Mouse (Mus musculus): Measurements from ENCODE around the gene Ranbp2. TPM values are rescaled to one million over a fixed set of nuclear protein-coding genes. Genes with fewer than 3 reads are reported as not detected.

Gene Ranbp2
- polyA plus RNA-seq, 1 experiment from 2014 or later: 14.1 TPM

DNA sequence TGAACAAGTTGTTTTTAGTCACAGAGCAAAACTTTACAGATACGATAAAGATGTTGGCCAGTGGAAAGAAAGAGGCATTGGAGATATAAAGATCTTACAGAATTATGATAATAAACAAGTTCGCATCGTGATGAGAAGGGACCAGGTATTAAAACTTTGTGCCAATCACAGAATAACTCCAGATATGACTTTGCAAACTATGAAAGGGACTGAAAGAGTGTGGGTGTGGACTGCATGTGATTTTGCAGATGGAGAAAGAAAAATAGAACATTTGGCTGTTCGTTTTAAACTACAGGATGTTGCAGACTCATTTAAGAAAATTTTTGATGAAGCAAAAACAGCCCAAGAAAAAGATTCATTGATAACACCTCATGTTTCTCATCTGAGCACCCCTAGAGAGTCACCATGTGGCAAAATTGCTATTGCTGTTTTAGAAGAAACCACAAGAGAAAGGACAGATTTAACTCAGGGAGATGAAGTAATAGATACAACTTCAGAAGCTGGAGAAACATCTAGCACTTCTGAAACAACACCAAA lies 33.3 kb downstream of the Ranbp2 start:
- Histone ChIP-seq H3K4me3 (ENCODE audit: low read length) (no peak overlapping the region), H3K9ac (ENCODE audit: low read depth, low read length) (no peak overlapping the region), H3K36me3 (ENCODE audit: control insufficient read depth, insufficient read depth, low read length) (peaks cover 42% of the 10 kb centered on the region), H3K4me1 (ENCODE audit: control insufficient read depth, insufficient read depth, low read depth, low read length) (no peaks in the 10 kb centered on the region), H3K27me3 (replicated peaks; ENCODE audit: control insufficient read depth, insufficient read depth, low read length) (no peaks in the 10 kb centered on the region), H3K27ac (ENCODE audit: low read depth, low read length) (no peak overlapping the region), H3K4me2 (ENCODE audit: low read length) (no peak overlapping the region), H3K9me3 (ENCODE audit: control insufficient read depth, low read length) (no peaks in the 10 kb centered on the region)
- WGBS: 97% methylated on average over 4 of the region's 4 CpGs
- no peak for ATAC-seq

GRCm38 (mm10) chr10:58491031-58491430 lies 44.3 kb downstream of the Ranbp2 start:
- Histone ChIP-seq H3K4me3 (ENCODE audit: low read length) (no peak overlapping the region), H3K36me3 (ENCODE audit: control insufficient read depth, insufficient read depth, low read length) (peaks cover 27% of the 10 kb centered on the region), H3K9me3 (ENCODE audit: control insufficient read depth, low read length) (no peaks in the 10 kb centered on the region), H3K27ac (ENCODE audit: low read depth, low read length) (no peak overlapping the region), H3K4me2 (ENCODE audit: low read length) (no peak overlapping the region), H3K9ac (ENCODE audit: low read depth, low read length) (no peak overlapping the region), H3K27me3 (replicated peaks; ENCODE audit: control insufficient read depth, insufficient read depth, low read length) (no peaks in the 10 kb centered on the region), H3K4me1 (ENCODE audit: control insufficient read depth, insufficient read depth, low read depth, low read length) (no peaks in the 10 kb centered on the region)
- whole genome bisulfite sequencing: 96% methylated on average over 5 of the region's 5 CpGs
- ATAC-seq: no peak

GRCm38 (mm10) chr10:58495637-58496036 lies 48.9 kb downstream of the Ranbp2 start:
- WGBS: 92% methylated on average over 2 of the region's 2 CpGs
- H3K36me3 ChIP-seq (ENCODE audit: control insufficient read depth, insufficient read depth, low read length): peaks cover 23% of the 10 kb centered on the region
- ATAC-seq: no peak
- H3K9me3 ChIP-seq (ENCODE audit: control insufficient read depth, low read length): no peaks in the 10 kb centered on the region
- no peak overlapping the region for H3K27ac ChIP-seq (ENCODE audit: low read depth, low read length)
- no peaks in the 10 kb centered on the region for H3K27me3 ChIP-seq (replicated peaks; ENCODE audit: control insufficient read depth, insufficient read depth, low read length)
- no peak overlapping the region for H3K9ac ChIP-seq (ENCODE audit: low read depth, low read length)
- H3K4me2 ChIP-seq (ENCODE audit: low read length): no peak overlapping the region
- no peak overlapping the region for H3K4me3 ChIP-seq (ENCODE audit: low read length)
- 0 out of 2 replicates have a peak, but pooled peaks cover 2% of the 10 kb centered on the region for H3K4me1 ChIP-seq (ENCODE audit: control insufficient read depth, insufficient read depth, low read depth, low read length)

DNA sequence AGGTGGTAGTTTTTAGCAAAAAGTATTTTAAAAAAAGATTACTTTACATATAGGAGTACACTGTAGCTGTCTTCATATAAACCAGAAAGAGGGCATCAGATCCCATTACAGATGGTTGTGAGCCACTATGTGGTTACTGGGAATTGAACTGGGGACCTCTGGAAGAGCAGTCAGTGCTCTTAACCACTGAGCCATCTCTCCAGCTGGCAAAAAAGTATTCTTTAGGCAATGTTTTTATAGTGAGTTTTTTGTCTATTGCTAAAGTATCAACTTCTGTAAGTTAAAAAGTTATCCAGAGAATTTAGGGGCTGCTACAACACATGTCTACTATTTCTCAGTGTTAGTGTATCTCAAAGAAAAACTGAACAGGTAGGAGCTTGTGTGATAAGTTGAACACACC lies 50.0 kb downstream of the Ranbp2 start:
- Histone ChIP-seq H3K27me3 (replicated peaks; ENCODE audit: control insufficient read depth, insufficient read depth, low read length) (no peaks in the 10 kb centered on the region), H3K4me1 (ENCODE audit: control insufficient read depth, insufficient read depth, low read depth, low read length) (0 out of 2 replicates have a peak, but pooled peaks cover 2% of the 10 kb centered on the region), H3K27ac (ENCODE audit: low read depth, low read length) (no peak overlapping the region), H3K9ac (ENCODE audit: low read depth, low read length) (no peak overlapping the region), H3K4me3 (ENCODE audit: low read length) (no peak overlapping the region), H3K4me2 (ENCODE audit: low read length) (peak overlapping the region; percentile 71; the same call in 1 of the 2 replicates), H3K36me3 (ENCODE audit: control insufficient read depth, insufficient read depth, low read length) (peaks cover 13% of the 10 kb centered on the region), H3K9me3 (ENCODE audit: control insufficient read depth, low read length) (no peaks in the 10 kb centered on the region)
- no peak for ATAC-seq

GRCm38 (mm10) chr10:58497320-58498284 lies 50.9 kb downstream of the Ranbp2 start, which contains the start of gene Ccdc138:
Gene Ccdc138 (plus strand): TSS chr10:58497948.
- no peaks in the 10 kb centered on the region for H3K27me3 ChIP-seq (replicated peaks; ENCODE audit: control insufficient read depth, insufficient read depth, low read length)
- H3K27ac ChIP-seq (ENCODE audit: low read depth, low read length): peak within 1 kb of the TSS; percentile 85
- H3K9ac ChIP-seq (ENCODE audit: low read depth, low read length): peak within 1 kb of the TSS; percentile 68
- 2% methylated on average over 49 of the region's 50 CpGs for WGBS
- peak; percentile 99 for ATAC-seq
- no peaks in the 10 kb centered on the region for H3K9me3 ChIP-seq (ENCODE audit: control insufficient read depth, low read length)
- peak within 1 kb of the TSS; percentile 71 for H3K4me2 ChIP-seq (ENCODE audit: low read length)
- peaks cover 13% of the 10 kb centered on the region for H3K36me3 ChIP-seq (ENCODE audit: control insufficient read depth, insufficient read depth, low read length)
- H3K4me3 ChIP-seq (ENCODE audit: low read length): peak within 1 kb of the TSS; percentile 66
- 0 out of 2 replicates have a peak, but pooled peaks cover 2% of the 10 kb centered on the region for H3K4me1 ChIP-seq (ENCODE audit: control insufficient read depth, insufficient read depth, low read depth, low read length)

DNA sequence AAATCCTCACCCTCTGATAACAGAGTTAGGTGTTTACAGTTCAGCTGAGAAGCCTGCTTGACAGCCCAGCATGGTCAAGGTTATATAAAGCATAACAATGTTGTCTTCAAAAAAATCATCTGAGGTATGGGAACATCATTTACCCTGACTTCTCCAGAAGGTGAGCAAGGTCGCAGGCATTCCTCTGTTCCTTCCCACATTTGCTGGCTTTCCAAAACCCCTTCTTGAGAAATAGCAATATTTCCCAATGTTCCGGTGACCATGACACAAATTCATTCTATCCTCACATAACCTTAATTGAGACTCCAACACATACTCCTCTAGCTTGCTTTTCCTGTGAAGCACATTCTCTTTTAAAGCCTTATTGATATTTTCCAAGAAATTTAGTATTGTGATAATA lies 51.8 kb downstream of the Ranbp2 start:
- peak overlapping the region; percentile 66 for H3K4me3 ChIP-seq (ENCODE audit: low read length)
- 0 out of 2 replicates have a peak, but pooled peaks cover 2% of the 10 kb centered on the region for H3K4me1 ChIP-seq (ENCODE audit: control insufficient read depth, insufficient read depth, low read depth, low read length)
- ATAC-seq: no peak
- H3K36me3 ChIP-seq (ENCODE audit: control insufficient read depth, insufficient read depth, low read length): peaks cover 6% of the 10 kb centered on the region
- no peaks in the 10 kb centered on the region for H3K27me3 ChIP-seq (replicated peaks; ENCODE audit: control insufficient read depth, insufficient read depth, low read length)
- H3K4me2 ChIP-seq (ENCODE audit: low read length): peak overlapping the region; percentile 71
- no peaks in the 10 kb centered on the region for H3K9me3 ChIP-seq (ENCODE audit: control insufficient read depth, low read length)
- peak overlapping the region; percentile 68 for H3K9ac ChIP-seq (ENCODE audit: low read depth, low read length)
- no peak overlapping the region for H3K27ac ChIP-seq (ENCODE audit: low read depth, low read length)
- 64% methylated on average over 2 of the region's 2 CpGs for WGBS

DNA sequence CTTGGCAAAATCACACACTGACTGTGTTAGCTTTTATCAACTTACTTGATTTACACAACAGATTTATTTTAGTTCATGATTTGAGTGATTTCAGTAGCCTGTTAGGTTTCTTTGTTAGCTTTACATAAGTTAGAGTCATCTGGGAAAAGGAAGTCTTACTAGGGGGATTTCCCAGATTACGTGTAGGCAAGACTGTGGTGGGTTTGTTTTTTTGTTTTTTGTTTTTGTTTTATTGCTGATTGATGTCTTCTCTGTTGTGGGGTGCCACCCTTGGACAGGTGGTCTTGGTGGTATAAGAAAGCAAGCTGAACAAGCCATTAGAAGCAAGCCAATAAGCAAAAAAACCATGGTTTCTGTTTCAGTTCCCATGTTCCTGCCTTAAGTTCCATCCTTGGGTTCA lies 82.6 kb downstream of the Ranbp2 start:
- Histone ChIP-seq H3K9ac (ENCODE audit: low read depth, low read length) (no peak overlapping the region), H3K36me3 (ENCODE audit: control insufficient read depth, insufficient read depth, low read length) (peaks cover 5% of the 10 kb centered on the region), H3K4me2 (ENCODE audit: low read length) (no peak overlapping the region), H3K9me3 (ENCODE audit: control insufficient read depth, low read length) (no peaks in the 10 kb centered on the region), H3K27me3 (replicated peaks; ENCODE audit: control insufficient read depth, insufficient read depth, low read length) (no peaks in the 10 kb centered on the region), H3K4me3 (ENCODE audit: low read length) (no peak overlapping the region), H3K27ac (ENCODE audit: low read depth, low read length) (no peak overlapping the region), H3K4me1 (ENCODE audit: control insufficient read depth, insufficient read depth, low read depth, low read length) (no peaks in the 10 kb centered on the region)
- WGBS: 95% methylated on average over 1 of the region's 1 CpGs
- no peak for ATAC-seq

DNA sequence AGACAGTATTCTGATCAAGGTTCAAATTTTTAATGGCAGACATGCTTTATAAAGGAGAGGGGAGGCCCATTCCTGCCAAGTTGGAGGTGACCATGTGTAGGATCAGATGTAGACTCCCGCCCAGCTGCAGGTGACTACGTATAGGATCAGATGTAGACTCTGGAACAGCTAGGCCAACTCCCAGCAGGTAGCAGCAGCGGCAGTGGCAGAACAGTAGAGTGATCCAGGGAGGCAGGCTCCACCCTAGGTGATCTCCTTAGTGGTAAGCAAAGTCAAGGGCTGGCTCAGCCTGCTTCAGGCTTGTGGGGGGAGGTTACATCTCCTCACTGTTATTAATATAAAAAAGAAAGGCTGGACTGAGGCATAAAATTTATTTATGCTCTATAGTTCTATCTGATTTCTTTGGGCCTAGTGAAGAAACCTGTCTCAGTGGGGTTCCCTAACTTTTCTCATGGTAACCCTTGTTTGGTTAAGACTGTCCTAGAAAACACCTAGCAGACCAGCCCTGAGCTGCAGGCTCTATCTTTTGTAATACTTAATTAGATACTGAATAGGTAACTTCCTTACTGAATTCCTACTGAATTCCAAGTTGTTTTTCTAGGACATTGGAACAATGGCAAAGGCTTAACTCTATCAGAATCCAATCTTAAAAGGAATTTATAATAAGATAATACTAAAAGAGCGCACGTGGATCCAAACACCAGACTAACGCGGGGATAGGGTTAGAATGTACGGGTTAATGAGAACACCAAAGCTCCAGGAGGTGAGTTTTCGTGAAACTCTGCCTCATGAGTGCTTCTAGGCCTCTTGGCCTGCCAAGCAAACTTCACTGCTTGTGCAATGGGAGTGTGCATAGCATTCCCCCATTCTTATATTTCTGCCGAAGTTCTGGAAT lies 84.4 kb downstream of the Ranbp2 start:
- no peak overlapping the region for H3K4me3 ChIP-seq (ENCODE audit: low read length)
- H3K27ac ChIP-seq (ENCODE audit: low read depth, low read length): no peak overlapping the region
- no peak overlapping the region for H3K9ac ChIP-seq (ENCODE audit: low read depth, low read length)
- no peaks in the 10 kb centered on the region for H3K4me1 ChIP-seq (ENCODE audit: control insufficient read depth, insufficient read depth, low read depth, low read length)
- no peak overlapping the region for H3K4me2 ChIP-seq (ENCODE audit: low read length)
- H3K27me3 ChIP-seq (replicated peaks; ENCODE audit: control insufficient read depth, insufficient read depth, low read length): no peaks in the 10 kb centered on the region
- peaks cover 2% of the 10 kb centered on the region; the same call in 1 of the 2 replicates for H3K36me3 ChIP-seq (ENCODE audit: control insufficient read depth, insufficient read depth, low read length)
- WGBS: 85% methylated on average over 10 of the region's 10 CpGs
- no peaks in the 10 kb centered on the region for H3K9me3 ChIP-seq (ENCODE audit: control insufficient read depth, low read length)
- no peak for ATAC-seq
